Mouse (Mus musculus): ENCODE measurements at regions not wholly inside any gene's neighbourhood (a gene's known extent, or its start where the extent isn't known, plus 50 kb on each side); places are given as distances from the start of the nearest gene placed in this dataset.

DNA sequence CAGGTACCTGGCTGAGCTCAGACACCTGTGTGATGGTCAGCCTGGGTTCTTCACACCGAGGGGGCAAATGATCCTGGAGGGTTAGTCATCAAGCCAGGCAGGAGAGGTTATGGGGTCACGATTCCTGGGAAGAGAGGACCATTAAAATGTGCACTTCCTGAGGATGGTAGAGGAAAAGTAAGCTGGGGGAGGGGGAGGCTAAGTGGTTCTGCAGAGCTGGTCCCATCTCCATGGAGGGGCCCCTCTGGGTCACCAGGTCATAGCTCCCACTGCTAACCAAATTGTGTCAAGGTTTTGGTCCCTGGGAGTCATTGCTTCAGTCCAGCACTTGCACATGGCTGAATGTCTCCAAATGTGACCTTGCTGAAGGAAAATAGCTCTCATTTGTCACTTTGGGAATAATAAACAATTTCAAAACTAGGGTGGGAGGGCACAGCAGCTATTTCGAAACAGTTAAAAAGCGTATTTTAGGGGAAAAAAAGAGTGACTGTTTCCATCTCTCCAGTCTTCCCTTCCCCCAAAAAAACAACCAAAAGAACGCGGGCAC is 395.5 kb downstream of the Wdr11 start:
- no peak for TF ChIP-seq CTCF (IDR thresholded peaks at IDR 0.05; ENCODE audit: low read depth, low read length)
- no peak for TF ChIP-seq GATA1 (IDR thresholded peaks at IDR 0.05; ENCODE audit: borderline replicate concordance, low read length)
- no peak for TF ChIP-seq TAL1 (conservative IDR thresholded peaks at IDR 0.05; ENCODE audit: low read depth, low read length)

Data from G1E (cell line).